Mouse (Mus musculus) stomach, embryonic 15.5 days (tissue): Measurements from ENCODE around the gene Rbx1. TPM values are rescaled to one million over a fixed set of nuclear protein-coding genes. Genes with fewer than 3 reads are reported as not detected.
"Not testable (repeated sequence)": the region's sequence is repeated elsewhere in the genome, so short reads cannot be mapped to it uniquely, and the experiment has no call there.

ENCODE experiments used
- ATAC-seq: fragments of 200-750 bp; cut with Nextera tagmentation; 2 replicates; pipeline ENCODE4 v1.8.0; 2017; ENCODE audit warnings: low read depth, moderate number of reproducible peaks, moderate TSS enrichment; ENCODE audit not compliant: insufficient read depth, low FRiP score
- H3K27ac ChIP-seq: fragments of 300-500 bp; sonication (generic); 2 replicates; pipeline ENCODE4 v1.5.1; 2015; ENCODE audit warnings: mild to moderate bottlenecking, inconsistent platforms
- H3K27me3 ChIP-seq: fragments of 300-500 bp; sonication (generic); replicated peaks from 2 replicates; pipeline ENCODE4 v1.6.1; 2015; ENCODE audit warnings: inconsistent platforms
- H3K36me3 ChIP-seq: fragments of 300-500 bp; sonication (generic); 2 replicates; pipeline ENCODE4 v1.6.1; 2015; ENCODE audit warnings: inconsistent platforms
- H3K4me1 ChIP-seq: fragments of 300-500 bp; sonication (generic); 2 replicates; pipeline ENCODE4 v1.6.1; 2015; ENCODE audit warnings: inconsistent platforms
- H3K4me2 ChIP-seq: fragments of 300-500 bp; sonication (generic); 2 replicates; pipeline ENCODE4 v1.6.1; 2015; ENCODE audit warnings: mild to moderate bottlenecking, inconsistent platforms
- H3K4me3 ChIP-seq: fragments of 300-500 bp; sonication (generic); replicated peaks from 2 replicates; pipeline ENCODE4 v1.5.1; 2015; ENCODE audit warnings: inconsistent platforms
- H3K9ac ChIP-seq: fragments of 300-500 bp; sonication (generic); 2 replicates; pipeline ENCODE4 v1.6.1; 2015; ENCODE audit warnings: inconsistent platforms
- H3K9me3 ChIP-seq: fragments of 300-500 bp; sonication (generic); 2 replicates; pipeline ENCODE4 v1.6.1; 2016; ENCODE audit warnings: inconsistent platforms
- WGBS: fragments of 180-500 bp; shearing (Covaris S2); methylation state at CpG from one replicate; pipeline ENCODE4 v1.1.7; 2015; 5-methylcytosine and 5-hydroxymethylcytosine counted together
- polyA plus RNA-seq: library from polyadenylated mRNA; unstranded; fragments of >200 nt; fragmentation: Nextera tagmentation; extraction: Ambion mirVana; gene quantifications from 2 replicates; pipeline ENCODE4 v1.2.1, GENCODE M21; 2015

Gene Rbx1
- 451 and 486 TPM in 2 replicates for polyA plus RNA-seq

- peaks cover 13% of the 10 kb centered on the region for H3K4me1 ChIP-seq
- ATAC-seq: peak; percentile 98
- peak within 1 kb of the TSS; percentile 53; the same call in 1 of the 2 replicates for H3K9ac ChIP-seq
- H3K27me3 ChIP-seq: no peaks in the 10 kb centered on the region
- H3K4me2 ChIP-seq: peak within 1 kb of the TSS; percentile 78
- no peaks in the 10 kb centered on the region for H3K9me3 ChIP-seq
- H3K27ac ChIP-seq: peak within 1 kb of the TSS; percentile 92
- 0 out of 2 replicates have a peak, but pooled peaks cover 7% of the 10 kb centered on the region for H3K36me3 ChIP-seq
- WGBS: 1% methylated on average over 62 of the region's 62 CpGs
- peak within 1 kb of the TSS; percentile 67 for H3K4me3 ChIP-seq
Observed at GRCm38 (mm10) chr15:81465901-81466737, at the start of gene Rbx1. Rbx1 (plus strand) TSS chr15:81466296.

- not testable (repeated sequence) for H3K36me3 ChIP-seq, H3K27me3 ChIP-seq, H3K4me1 ChIP-seq, H3K27ac ChIP-seq, H3K9me3 ChIP-seq, H3K9ac ChIP-seq
- 3% methylated on average over 22 of the region's 22 CpGs for WGBS
- Histone ChIP-seq H3K4me2 (peak overlapping the region; percentile 45), H3K4me3 (peak overlapping the region; percentile 12)
- ATAC-seq: peak; percentile 95
Observed at GRCm38 (mm10) chr15:81416763-81417310, 49.3 kb upstream of the Rbx1 start.

- no peak overlapping the region for H3K4me3 ChIP-seq
- H3K27me3 ChIP-seq: no peaks in the 10 kb centered on the region
- no peaks in the 10 kb centered on the region for H3K9me3 ChIP-seq
- no peak overlapping the region for H3K4me2 ChIP-seq
- peaks cover 4% of the 10 kb centered on the region; the same call in 1 of the 2 replicates for H3K4me1 ChIP-seq
- 75% methylated on average over 4 of the region's 4 CpGs for WGBS
- ATAC-seq: no peak
- no peak overlapping the region for H3K27ac ChIP-seq
- no peak overlapping the region for H3K9ac ChIP-seq
- 0 out of 2 replicates have a peak, but pooled peaks cover 2% of the 10 kb centered on the region for H3K36me3 ChIP-seq
Observed at GRCm38 (mm10) chr15:81418065-81418464, 48.0 kb upstream of the Rbx1 start.

- Histone ChIP-seq H3K4me2 (no peak overlapping the region; the same call in 1 of the 2 replicates), H3K4me1 (peaks cover 4% of the 10 kb centered on the region; the same call in 1 of the 2 replicates), H3K27ac (peak overlapping the region; percentile 81), H3K36me3 (no peaks in the 10 kb centered on the region), H3K9me3 (no peaks in the 10 kb centered on the region), H3K27me3 (no peaks in the 10 kb centered on the region), H3K4me3 (no peak overlapping the region), H3K9ac (no peak overlapping the region)
- no peak for ATAC-seq
- WGBS: 17% methylated on average over 1 of the region's 1 CpGs
Observed at GRCm38 (mm10) chr15:81421454-81421853, 44.6 kb upstream of the Rbx1 start.

- Histone ChIP-seq H3K4me2 (peak overlapping the region; percentile 40), H3K4me3 (no peak overlapping the region), H3K4me1 (peaks cover 4% of the 10 kb centered on the region; the same call in 1 of the 2 replicates), H3K27me3 (no peaks in the 10 kb centered on the region), H3K9me3 (no peaks in the 10 kb centered on the region), H3K36me3 (no peaks in the 10 kb centered on the region), H3K9ac (no peak overlapping the region), H3K27ac (peak overlapping the region; percentile 81)
- no peak for ATAC-seq
- 50% methylated on average over 7 of the region's 7 CpGs for WGBS
Observed at GRCm38 (mm10) chr15:81422156-81422681, 43.9 kb upstream of the Rbx1 start.

GRCm38 (mm10) chr15:81425311-81425710 lies 40.8 kb upstream of the Rbx1 start:
- Histone ChIP-seq H3K27me3 (no peaks in the 10 kb centered on the region), H3K27ac (no peak overlapping the region), H3K9ac (no peak overlapping the region), H3K4me2 (no peak overlapping the region), H3K9me3 (no peaks in the 10 kb centered on the region), H3K4me3 (no peak overlapping the region), H3K4me1 (peaks cover 4% of the 10 kb centered on the region; the same call in 1 of the 2 replicates), H3K36me3 (no peaks in the 10 kb centered on the region)
- ATAC-seq: no peak
- 87% methylated on average over 3 of the region's 3 CpGs for WGBS

- no peak overlapping the region for H3K27ac ChIP-seq
- WGBS: 70% methylated on average over 2 of the region's 2 CpGs
- H3K4me3 ChIP-seq: no peak overlapping the region
- ATAC-seq: no peak
- no peaks in the 10 kb centered on the region for H3K27me3 ChIP-seq
- no peak overlapping the region for H3K4me2 ChIP-seq
- peaks cover 12% of the 10 kb centered on the region; the same call in 1 of the 2 replicates for H3K36me3 ChIP-seq
- no peaks in the 10 kb centered on the region for H3K9me3 ChIP-seq
- H3K9ac ChIP-seq: no peak overlapping the region
- H3K4me1 ChIP-seq: no peaks in the 10 kb centered on the region
Observed at GRCm38 (mm10) chr15:81427947-81428346, 38.1 kb upstream of the Rbx1 start.

GRCm38 (mm10) chr15:81431195-81431594 lies 34.9 kb upstream of the Rbx1 start:
- no peaks in the 10 kb centered on the region for H3K4me1 ChIP-seq
- H3K27ac ChIP-seq: no peak overlapping the region
- no peaks in the 10 kb centered on the region for H3K27me3 ChIP-seq
- H3K9ac ChIP-seq: no peak overlapping the region
- ATAC-seq: no peak
- H3K36me3 ChIP-seq: peaks cover 12% of the 10 kb centered on the region; the same call in 1 of the 2 replicates
- H3K4me2 ChIP-seq: no peak overlapping the region
- WGBS: 79% methylated on average over 1 of the region's 1 CpGs
- no peaks in the 10 kb centered on the region for H3K9me3 ChIP-seq
- H3K4me3 ChIP-seq: no peak overlapping the region

- H3K36me3 ChIP-seq: no peaks in the 10 kb centered on the region
- no peaks in the 10 kb centered on the region for H3K4me1 ChIP-seq
- H3K9ac ChIP-seq: no peak overlapping the region
- H3K27ac ChIP-seq: no peak overlapping the region
- H3K27me3 ChIP-seq: no peaks in the 10 kb centered on the region
- 96% methylated on average over 1 of the region's 1 CpGs for WGBS
- no peak overlapping the region for H3K4me2 ChIP-seq
- H3K4me3 ChIP-seq: no peak overlapping the region
- ATAC-seq: no peak
- H3K9me3 ChIP-seq: no peaks in the 10 kb centered on the region
Observed at GRCm38 (mm10) chr15:81438345-81438744, 27.8 kb upstream of the Rbx1 start.

- no peak overlapping the region for H3K9ac ChIP-seq
- no peak overlapping the region for H3K27ac ChIP-seq
- no peaks in the 10 kb centered on the region for H3K9me3 ChIP-seq
- H3K4me2 ChIP-seq: no peak overlapping the region
- no peak for ATAC-seq
- no peaks in the 10 kb centered on the region for H3K4me1 ChIP-seq
- no peaks in the 10 kb centered on the region for H3K27me3 ChIP-seq
- H3K36me3 ChIP-seq: no peaks in the 10 kb centered on the region; the same call in 1 of the 2 replicates
- no peak overlapping the region for H3K4me3 ChIP-seq
Observed at GRCm38 (mm10) chr15:81439236-81439635, 26.9 kb upstream of the Rbx1 start.

GRCm38 (mm10) chr15:81448463-81448862 lies 17.6 kb upstream of the Rbx1 start:
- Histone ChIP-seq H3K9ac (no peak overlapping the region), H3K4me3 (no peak overlapping the region), H3K4me1 (no peaks in the 10 kb centered on the region), H3K4me2 (no peak overlapping the region), H3K36me3 (peaks cover 7% of the 10 kb centered on the region; the same call in 1 of the 2 replicates), H3K27ac (no peak overlapping the region), H3K9me3 (no peaks in the 10 kb centered on the region), H3K27me3 (no peaks in the 10 kb centered on the region)
- no peak for ATAC-seq
- 37% methylated on average over 3 of the region's 3 CpGs for WGBS

GRCm38 (mm10) chr15:81461523-81461922 lies 4.6 kb upstream of the Rbx1 start:
- 84% methylated on average over 7 of the region's 7 CpGs for WGBS
- no peak overlapping the region for H3K4me3 ChIP-seq
- no peak overlapping the region for H3K4me2 ChIP-seq
- peaks cover 7% of the 10 kb centered on the region; the same call in 1 of the 2 replicates for H3K4me1 ChIP-seq
- H3K36me3 ChIP-seq: no peaks in the 10 kb centered on the region
- no peaks in the 10 kb centered on the region for H3K9me3 ChIP-seq
- H3K27me3 ChIP-seq: no peaks in the 10 kb centered on the region
- ATAC-seq: no peak
- no peak overlapping the region for H3K9ac ChIP-seq
- no peak overlapping the region for H3K27ac ChIP-seq
